Mouse (Mus musculus): ENCODE results near the gene Hmgcs2. TPM values are rescaled to one million over a fixed set of nuclear protein-coding genes. Genes with fewer than 3 reads are reported as not detected.

Gene Hmgcs2
- 10 to 100 TPM in 1 of 4 experiments, 1 to 10 TPM in 3; 7.5 to 13.9 (median 9.0) TPM for total RNA-seq (2022)

GRCm38 (mm10) chr3:98280204-98280932 lies at the start of gene Hmgcs2:
Gene Hmgcs2 (plus strand): TSS chr3:98280435.
- DNase-seq (ENCODE audit: low spot score) = peak; percentile 55

GRCm38 (mm10) chr3:98233504-98233903 lies 46.7 kb upstream of the Hmgcs2 start:
- no peak for DNase-seq (ENCODE audit: low spot score)

- no peak for DNase-seq (ENCODE audit: low spot score)
Measured at GRCm38 (mm10) chr3:98236266-98236665, 44.0 kb upstream of the Hmgcs2 start.

DNA sequence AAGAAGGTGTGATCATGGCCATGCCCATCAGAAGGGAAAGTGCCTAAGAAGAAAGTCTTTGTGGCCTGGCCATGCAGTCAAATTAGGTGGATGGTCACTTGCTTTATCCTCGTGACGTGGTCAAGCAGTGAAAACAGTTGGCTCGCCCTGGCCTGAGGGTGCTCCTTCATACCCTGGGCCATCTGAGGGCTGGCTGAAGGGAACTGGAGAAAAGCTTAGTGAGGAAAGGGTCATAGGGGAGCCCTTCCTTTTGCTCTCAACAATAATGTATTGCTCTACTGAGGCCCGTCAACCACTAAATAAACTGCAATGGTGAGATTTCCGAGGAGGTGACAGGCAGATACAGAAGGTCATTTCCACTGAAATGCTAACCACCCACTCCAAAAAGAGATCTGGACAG lies 43.0 kb upstream of the Hmgcs2 start:
- DNase-seq (ENCODE audit: low spot score) = no peak

GRCm38 (mm10) chr3:98238150-98238549 lies 42.1 kb upstream of the Hmgcs2 start:
- no peak for DNase-seq (ENCODE audit: low spot score)

- DNase-seq (ENCODE audit: low spot score) = no peak
Measured at GRCm38 (mm10) chr3:98242051-98242450, 38.2 kb upstream of the Hmgcs2 start.

- DNase-seq (ENCODE audit: low spot score) = no peak
Measured at GRCm38 (mm10) chr3:98242458-98243037, 37.7 kb upstream of the Hmgcs2 start.

GRCm38 (mm10) chr3:98245892-98246291 lies 34.3 kb upstream of the Hmgcs2 start:
- DNase-seq (ENCODE audit: low spot score) = no peak

DNA sequence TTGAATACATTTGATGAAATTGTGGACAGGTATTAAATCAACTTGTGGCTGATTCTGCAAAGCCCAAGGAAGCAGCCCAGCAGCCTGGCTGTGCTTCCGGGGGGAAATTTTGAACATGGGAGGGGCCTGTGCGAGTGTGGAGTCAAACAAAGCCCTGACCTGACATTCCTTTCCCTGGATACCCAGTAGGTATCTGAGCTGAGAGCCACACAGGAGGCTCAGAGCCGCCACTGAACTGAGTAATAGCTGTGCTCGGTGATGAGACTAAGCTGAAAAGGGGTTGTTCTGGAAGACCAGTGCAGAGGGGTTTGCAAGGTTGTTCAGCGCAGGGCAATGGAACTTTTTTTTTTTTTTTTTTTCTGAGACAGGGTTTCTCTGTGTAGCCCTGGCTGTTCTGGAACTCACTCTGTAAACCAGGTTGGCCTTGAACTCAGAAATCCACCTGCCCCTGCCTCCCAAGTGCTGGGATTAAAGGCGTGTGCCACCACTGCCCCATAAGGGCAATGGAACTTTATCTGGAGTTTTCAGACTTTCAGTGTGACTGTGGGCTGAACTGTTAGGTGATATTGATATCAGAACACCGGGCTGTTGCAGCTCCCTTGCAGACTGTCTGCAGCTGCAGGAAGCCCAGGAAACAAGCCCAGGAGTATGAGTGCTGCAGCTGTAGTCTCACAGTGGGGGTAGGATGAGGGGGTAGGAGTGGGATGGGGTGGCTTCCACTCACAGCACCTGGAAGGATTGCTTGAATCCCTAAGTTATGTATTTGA lies 33.1 kb upstream of the Hmgcs2 start:
- no peak for DNase-seq (ENCODE audit: low spot score)

- no peak for DNase-seq (ENCODE audit: low spot score)
Measured at GRCm38 (mm10) chr3:98249378-98249777, 30.9 kb upstream of the Hmgcs2 start.

GRCm38 (mm10) chr3:98249833-98250448 lies 30.3 kb upstream of the Hmgcs2 start:
- DNase-seq (ENCODE audit: low spot score) = no peak

- no peak for DNase-seq (ENCODE audit: low spot score)
Measured at GRCm38 (mm10) chr3:98254059-98254458, 26.2 kb upstream of the Hmgcs2 start.

GRCm38 (mm10) chr3:98254656-98255583 lies 25.3 kb upstream of the Hmgcs2 start:
- peak; percentile 34 for DNase-seq (ENCODE audit: low spot score)

DNA sequence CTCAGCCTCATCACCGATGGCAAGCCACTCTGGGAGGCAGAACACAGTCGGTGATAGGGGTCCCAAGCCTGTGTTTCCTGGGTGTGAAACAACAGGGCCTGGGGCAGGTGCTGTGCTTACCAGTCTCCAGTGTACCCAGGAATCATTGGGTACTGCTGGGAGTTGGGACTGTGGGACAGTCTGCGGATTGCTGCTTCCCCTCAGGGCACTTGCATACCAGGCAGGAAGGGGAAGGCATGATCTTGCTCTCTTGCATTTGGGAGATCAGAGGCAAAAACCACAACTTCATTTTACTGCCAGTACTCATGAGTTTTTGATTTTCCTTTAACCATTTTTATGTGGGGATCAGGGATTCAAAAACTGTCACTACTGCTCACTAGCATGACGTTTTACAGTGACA lies 21.5 kb upstream of the Hmgcs2 start:
- no peak for DNase-seq (ENCODE audit: low spot score)

DNA sequence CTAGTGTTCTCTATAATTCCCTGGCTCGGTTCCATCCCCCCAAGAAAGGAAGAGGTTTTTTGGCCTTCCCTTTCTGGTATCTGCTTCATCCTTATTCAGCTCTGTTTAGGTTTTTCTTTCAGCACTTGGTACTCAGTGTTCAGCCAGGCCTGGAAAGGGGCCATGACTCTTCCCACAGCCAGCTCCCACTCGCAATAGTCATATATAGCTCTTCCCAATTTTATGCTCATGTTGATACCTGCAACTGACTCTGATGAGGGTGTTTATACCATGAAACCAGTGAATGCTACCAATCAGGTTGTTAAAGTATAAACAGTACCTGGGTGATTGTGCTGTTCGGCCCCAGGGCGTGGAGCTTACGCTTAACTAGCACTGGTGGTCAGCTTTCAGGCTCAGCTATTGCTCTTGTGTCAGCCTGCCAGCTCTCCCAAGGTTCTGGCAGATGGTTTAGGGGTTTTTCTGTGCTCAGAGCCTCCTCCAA lies 20.9 kb upstream of the Hmgcs2 start:
- peak; percentile 31 for DNase-seq (ENCODE audit: low spot score)

DNA sequence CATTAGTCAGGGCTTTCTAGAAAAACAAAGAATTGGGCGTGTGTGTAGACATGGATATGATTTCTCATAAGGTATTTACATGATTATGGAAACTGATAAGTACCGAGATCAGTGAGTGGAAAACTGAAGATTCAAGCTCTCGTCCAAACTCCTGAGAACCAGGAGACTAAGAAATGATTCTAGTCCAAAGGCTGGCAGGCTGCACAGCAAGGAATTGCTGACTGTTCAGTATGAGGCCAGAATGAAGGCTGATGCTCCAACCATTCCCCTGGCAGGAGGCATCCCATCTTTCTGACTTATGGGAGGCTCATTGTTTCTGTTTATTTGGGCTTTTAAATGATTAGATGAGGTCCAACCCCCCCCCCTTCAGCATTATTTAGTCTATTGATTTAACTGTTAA lies 19.7 kb upstream of the Hmgcs2 start:
- DNase-seq (ENCODE audit: low spot score) = no peak

DNA sequence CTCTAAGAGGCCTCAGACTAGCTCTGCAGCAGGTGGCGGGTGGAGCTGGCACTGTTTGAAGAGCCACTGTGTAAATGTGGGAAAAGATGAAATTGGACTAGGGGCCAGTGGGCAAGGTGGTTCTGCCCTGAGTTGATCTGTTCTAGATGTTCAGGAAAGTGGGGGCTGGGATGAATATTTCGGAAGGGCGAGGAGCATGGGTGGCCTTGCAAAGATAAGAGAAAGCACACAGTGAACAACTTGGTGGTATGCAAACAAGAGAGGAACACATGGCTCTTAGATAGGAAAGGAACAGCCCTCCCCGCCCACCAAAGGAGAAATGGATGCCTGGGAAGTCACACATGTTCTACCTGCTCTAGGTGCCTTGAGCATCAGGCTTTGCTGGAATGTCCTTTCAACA lies 18.8 kb upstream of the Hmgcs2 start:
- DNase-seq (ENCODE audit: low spot score) = no peak

- DNase-seq (ENCODE audit: low spot score) = no peak
Measured at GRCm38 (mm10) chr3:98262133-98262532, 18.1 kb upstream of the Hmgcs2 start.

DNA sequence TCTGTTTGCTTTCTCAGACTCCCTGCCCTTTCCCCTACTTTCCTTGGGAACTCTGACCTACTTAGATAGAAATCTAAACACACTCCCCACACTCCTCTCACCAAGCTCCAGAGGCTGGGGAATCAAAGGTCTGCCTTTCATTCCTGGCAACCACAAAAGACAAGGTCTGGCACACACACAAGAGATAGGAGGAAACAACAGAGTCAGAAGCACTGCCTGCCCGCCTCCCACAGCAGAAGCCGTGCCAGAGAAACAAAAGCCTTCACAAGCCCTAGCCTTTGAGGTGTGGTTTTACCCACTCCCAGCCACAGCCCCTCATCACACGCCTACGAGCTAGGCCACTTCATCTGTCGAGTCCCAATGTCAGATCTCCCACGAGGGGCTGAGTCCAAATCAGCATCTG lies 13.0 kb upstream of the Hmgcs2 start:
- no peak for DNase-seq (ENCODE audit: low spot score)

- DNase-seq (ENCODE audit: low spot score) = no peak
Measured at GRCm38 (mm10) chr3:98273623-98274398, 6.4 kb upstream of the Hmgcs2 start.

All from heart, adult 8-10 months (tissue).